Mouse (Mus musculus): Measurements from ENCODE around the gene Tial1.

DNA sequence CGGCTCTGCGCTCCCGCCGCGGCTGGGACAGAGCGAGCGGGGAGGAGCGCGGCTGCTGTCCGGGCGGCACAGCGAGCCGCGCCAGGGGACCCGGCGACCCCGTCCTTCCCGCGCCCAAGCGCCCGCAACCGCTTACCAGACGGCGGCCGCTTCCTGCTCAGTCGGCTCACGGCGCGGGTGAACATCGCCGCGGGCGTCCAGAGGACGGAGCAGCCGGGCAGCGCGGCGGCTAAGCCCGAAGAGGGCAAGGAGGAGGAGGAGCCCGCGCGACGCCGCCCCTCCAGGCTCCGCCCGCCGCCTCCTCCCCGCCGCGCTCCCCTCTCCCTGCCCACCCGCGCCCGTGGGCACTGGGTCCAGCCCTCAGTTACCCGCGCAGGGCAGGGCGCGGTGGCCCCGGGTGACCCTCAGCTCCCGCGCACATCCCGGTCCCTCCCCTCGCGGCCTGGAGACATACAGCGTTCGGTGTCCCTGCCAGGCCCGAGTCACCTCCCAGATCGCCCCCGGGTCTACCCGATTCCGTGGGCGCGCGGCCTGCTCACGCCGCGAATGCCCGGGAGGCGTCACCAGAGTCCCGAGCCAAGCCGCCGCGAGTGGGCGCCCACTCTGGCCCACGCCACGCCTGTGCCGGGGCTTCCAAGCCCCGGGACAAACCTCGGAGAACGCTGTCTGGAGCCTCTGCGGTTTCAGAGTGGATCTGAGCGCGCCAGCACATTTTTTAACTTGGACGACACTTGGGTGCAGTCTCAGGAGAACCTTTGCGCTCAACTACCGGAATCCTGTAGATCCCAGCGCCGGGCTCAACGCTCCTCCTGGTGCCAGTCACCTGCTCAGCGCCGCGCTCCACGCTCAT lies 43.4 kb downstream of the Tial1 start, which contains the start of gene Rgs10:
- TF ChIP-seq POLR2A (IDR thresholded peaks at IDR 0.05; ENCODE audit: extremely low read depth, insufficient read depth, low read length) (no peak), CTCF (IDR thresholded peaks at IDR 0.05; ENCODE audit: low read depth, low read length) (no peak)

Measured in liver, adult 2 months (tissue).